Mouse (Mus musculus): ENCODE measurements around the gene Uqcrc2. TPM values are rescaled to one million over a fixed set of nuclear protein-coding genes. Genes with fewer than 3 reads are reported as not detected.

Uqcrc2 gene
- polyA plus RNA-seq, 1 experiment from 2014 or later = 345 TPM

- peak overlapping the region; percentile 89 for H3K4me3 ChIP-seq (ENCODE audit: low read length)
- peak overlapping the region; percentile 58 for H3K4me2 ChIP-seq (ENCODE audit: low read depth, low read length)
- peaks cover 8% of the 10 kb centered on the region for H3K4me1 ChIP-seq (ENCODE audit: control insufficient read depth, insufficient read depth, low read length)
- under 1% methylated on average over 11 of the region's 11 CpGs for WGBS
- peak overlapping the region; percentile 98 for H3K27ac ChIP-seq (ENCODE audit: low read length)
- H3K9me3 ChIP-seq (ENCODE audit: control insufficient read depth, low read length) = no peaks in the 10 kb centered on the region
- H3K27me3 ChIP-seq (replicated peaks; ENCODE audit: control insufficient read depth, insufficient read depth, low read length) = no peaks in the 10 kb centered on the region
- H3K9ac ChIP-seq (ENCODE audit: low read depth, low read length) = peak overlapping the region; percentile 99
- H3K36me3 ChIP-seq (ENCODE audit: control insufficient read depth, insufficient read depth, low read length) = peaks cover 7% of the 10 kb centered on the region
- ATAC-seq = peak; percentile 44; the same call in 1 of the 2 replicates
Measured at GRCm38 (mm10) chr7:120635821-120636220, 845 bp downstream of the Uqcrc2 start.

GRCm38 (mm10) chr7:120643217-120643616, 8.2 kb downstream of the Uqcrc2 start:
- H3K4me1 ChIP-seq (ENCODE audit: control insufficient read depth, insufficient read depth, low read length) = no peaks in the 10 kb centered on the region
- H3K9ac ChIP-seq (ENCODE audit: low read depth, low read length) = no peak overlapping the region
- H3K36me3 ChIP-seq (ENCODE audit: control insufficient read depth, insufficient read depth, low read length) = peaks cover 10% of the 10 kb centered on the region
- no peaks in the 10 kb centered on the region for H3K9me3 ChIP-seq (ENCODE audit: control insufficient read depth, low read length)
- no peaks in the 10 kb centered on the region for H3K27me3 ChIP-seq (replicated peaks; ENCODE audit: control insufficient read depth, insufficient read depth, low read length)
- no peak overlapping the region for H3K4me3 ChIP-seq (ENCODE audit: low read length)
- H3K27ac ChIP-seq (ENCODE audit: low read length) = no peak overlapping the region
- WGBS = 61% methylated on average over 4 of the region's 4 CpGs
- ATAC-seq = no peak
- no peak overlapping the region for H3K4me2 ChIP-seq (ENCODE audit: low read depth, low read length)

- no peaks in the 10 kb centered on the region for H3K4me1 ChIP-seq (ENCODE audit: control insufficient read depth, insufficient read depth, low read length)
- no peaks in the 10 kb centered on the region for H3K9me3 ChIP-seq (ENCODE audit: control insufficient read depth, low read length)
- 81% methylated on average over 2 of the region's 2 CpGs for WGBS
- H3K27ac ChIP-seq (ENCODE audit: low read length) = no peak overlapping the region
- H3K27me3 ChIP-seq (replicated peaks; ENCODE audit: control insufficient read depth, insufficient read depth, low read length) = no peaks in the 10 kb centered on the region
- no peak overlapping the region for H3K4me3 ChIP-seq (ENCODE audit: low read length)
- H3K9ac ChIP-seq (ENCODE audit: low read depth, low read length) = no peak overlapping the region
- no peak for ATAC-seq
- no peak overlapping the region for H3K4me2 ChIP-seq (ENCODE audit: low read depth, low read length)
- peaks cover 10% of the 10 kb centered on the region for H3K36me3 ChIP-seq (ENCODE audit: control insufficient read depth, insufficient read depth, low read length)
Measured at GRCm38 (mm10) chr7:120647849-120648248, 12.9 kb downstream of the Uqcrc2 start.

GRCm38 (mm10) chr7:120662079-120662478, 27.1 kb downstream of the Uqcrc2 start:
- 92% methylated on average over 4 of the region's 4 CpGs for WGBS
- no peaks in the 10 kb centered on the region for H3K9me3 ChIP-seq (ENCODE audit: control insufficient read depth, low read length)
- H3K4me3 ChIP-seq (ENCODE audit: low read length) = no peak overlapping the region
- H3K36me3 ChIP-seq (ENCODE audit: control insufficient read depth, insufficient read depth, low read length) = peaks cover 8% of the 10 kb centered on the region; the same call in 1 of the 2 replicates
- H3K9ac ChIP-seq (ENCODE audit: low read depth, low read length) = no peak overlapping the region
- no peaks in the 10 kb centered on the region for H3K4me1 ChIP-seq (ENCODE audit: control insufficient read depth, insufficient read depth, low read length)
- ATAC-seq = no peak
- H3K27me3 ChIP-seq (replicated peaks; ENCODE audit: control insufficient read depth, insufficient read depth, low read length) = no peaks in the 10 kb centered on the region
- H3K4me2 ChIP-seq (ENCODE audit: low read depth, low read length) = no peak overlapping the region
- H3K27ac ChIP-seq (ENCODE audit: low read length) = no peak overlapping the region

- H3K4me1 ChIP-seq (ENCODE audit: control insufficient read depth, insufficient read depth, low read length) = no peaks in the 10 kb centered on the region
- no peak within 1 kb of the TSS for H3K4me3 ChIP-seq (ENCODE audit: low read length)
- H3K27ac ChIP-seq (ENCODE audit: low read length) = no peak within 1 kb of the TSS
- no peaks in the 10 kb centered on the region for H3K36me3 ChIP-seq (ENCODE audit: control insufficient read depth, insufficient read depth, low read length)
- H3K27me3 ChIP-seq (replicated peaks; ENCODE audit: control insufficient read depth, insufficient read depth, low read length) = no peaks in the 10 kb centered on the region
- peak; percentile 69 for ATAC-seq
- H3K9me3 ChIP-seq (ENCODE audit: control insufficient read depth, low read length) = no peaks in the 10 kb centered on the region
- H3K4me2 ChIP-seq (ENCODE audit: low read depth, low read length) = no peak within 1 kb of the TSS
- no peak within 1 kb of the TSS for H3K9ac ChIP-seq (ENCODE audit: low read depth, low read length)
- 22% methylated on average over 14 of the region's 14 CpGs for WGBS
Measured at GRCm38 (mm10) chr7:120670153-120670875, 35.3 kb downstream of the Uqcrc2 start, which contains the start of gene Pdzd9. Pdzd9 (minus strand) TSS chr7:120670343.

- no peak overlapping the region for H3K4me2 ChIP-seq (ENCODE audit: low read depth, low read length)
- no peaks in the 10 kb centered on the region for H3K27me3 ChIP-seq (replicated peaks; ENCODE audit: control insufficient read depth, insufficient read depth, low read length)
- no peaks in the 10 kb centered on the region for H3K36me3 ChIP-seq (ENCODE audit: control insufficient read depth, insufficient read depth, low read length)
- no peak overlapping the region for H3K9ac ChIP-seq (ENCODE audit: low read depth, low read length)
- 64% methylated on average over 2 of the region's 2 CpGs for WGBS
- no peak overlapping the region for H3K4me3 ChIP-seq (ENCODE audit: low read length)
- no peak for ATAC-seq
- no peak overlapping the region for H3K27ac ChIP-seq (ENCODE audit: low read length)
- H3K4me1 ChIP-seq (ENCODE audit: control insufficient read depth, insufficient read depth, low read length) = peaks cover under 1% of the 10 kb centered on the region; the same call in 1 of the 2 replicates
- no peaks in the 10 kb centered on the region for H3K9me3 ChIP-seq (ENCODE audit: control insufficient read depth, low read length)
Measured at GRCm38 (mm10) chr7:120671271-120671670, 36.3 kb downstream of the Uqcrc2 start.

GRCm38 (mm10) chr7:120677001-120677643, 42.1 kb downstream of the Uqcrc2 start, which contains the start of gene Mosmo:
Mosmo (plus strand) TSS chr7:120677618.
- WGBS = under 1% methylated on average over 32 of the region's 44 CpGs
- H3K36me3 ChIP-seq (ENCODE audit: control insufficient read depth, insufficient read depth, low read length) = no peaks in the 10 kb centered on the region
- H3K27me3 ChIP-seq (replicated peaks; ENCODE audit: control insufficient read depth, insufficient read depth, low read length) = no peaks in the 10 kb centered on the region
- H3K27ac ChIP-seq (ENCODE audit: low read length) = peak within 1 kb of the TSS; percentile 53
- peak within 1 kb of the TSS; percentile 87 for H3K4me3 ChIP-seq (ENCODE audit: low read length)
- H3K9me3 ChIP-seq (ENCODE audit: control insufficient read depth, low read length) = no peaks in the 10 kb centered on the region
- H3K4me1 ChIP-seq (ENCODE audit: control insufficient read depth, insufficient read depth, low read length) = peaks cover 16% of the 10 kb centered on the region
- H3K9ac ChIP-seq (ENCODE audit: low read depth, low read length) = peak within 1 kb of the TSS; percentile 87
- ATAC-seq = peak; percentile 97
- peak within 1 kb of the TSS; percentile 83 for H3K4me2 ChIP-seq (ENCODE audit: low read depth, low read length)

GRCm38 (mm10) chr7:120677764-120678531, 43.0 kb downstream of the Uqcrc2 start:
- 1% methylated on average over 42 of the region's 42 CpGs for WGBS
- Histone ChIP-seq H3K27ac (ENCODE audit: low read length) (peak overlapping the region; percentile 44; the same call in 1 of the 2 replicates), H3K4me2 (ENCODE audit: low read depth, low read length) (peak overlapping the region; percentile 79), H3K4me1 (ENCODE audit: control insufficient read depth, insufficient read depth, low read length) (peaks cover 17% of the 10 kb centered on the region), H3K36me3 (ENCODE audit: control insufficient read depth, insufficient read depth, low read length) (no peaks in the 10 kb centered on the region), H3K9ac (ENCODE audit: low read depth, low read length) (peak overlapping the region; percentile 87), H3K27me3 (replicated peaks; ENCODE audit: control insufficient read depth, insufficient read depth, low read length) (no peaks in the 10 kb centered on the region), H3K4me3 (ENCODE audit: low read length) (peak overlapping the region; percentile 87), H3K9me3 (ENCODE audit: control insufficient read depth, low read length) (no peaks in the 10 kb centered on the region)
- ATAC-seq = peak; percentile 68

GRCm38 (mm10) chr7:120679023-120679422, 44.0 kb downstream of the Uqcrc2 start:
- Histone ChIP-seq H3K4me3 (ENCODE audit: low read length) (peak overlapping the region; percentile 87), H3K27ac (ENCODE audit: low read length) (no peak overlapping the region), H3K27me3 (replicated peaks; ENCODE audit: control insufficient read depth, insufficient read depth, low read length) (no peaks in the 10 kb centered on the region), H3K9me3 (ENCODE audit: control insufficient read depth, low read length) (no peaks in the 10 kb centered on the region), H3K4me2 (ENCODE audit: low read depth, low read length) (peak overlapping the region; percentile 79), H3K9ac (ENCODE audit: low read depth, low read length) (0 out of 2 replicates have a peak overlapping the region, but pooled peaks have one; percentile 87), H3K36me3 (ENCODE audit: control insufficient read depth, insufficient read depth, low read length) (no peaks in the 10 kb centered on the region), H3K4me1 (ENCODE audit: control insufficient read depth, insufficient read depth, low read length) (peaks cover 17% of the 10 kb centered on the region)
- 37% methylated on average over 8 of the region's 8 CpGs for WGBS
- no peak for ATAC-seq
